Mouse (Mus musculus) G1E (cell line): ENCODE data around the gene Syce3.

Experiments
- CTCF ChIP-seq: IDR thresholded peaks from 2 replicates; pipeline ENCODE4 v1.5.1; 2012; ENCODE audit warnings: low read depth, low read length, inconsistent platforms, mixed read lengths
- GATA1 ChIP-seq: IDR thresholded peaks from 2 replicates; pipeline ENCODE4 v1.6.1; 2012; ENCODE audit warnings: borderline replicate concordance, low read length, inconsistent platforms, mixed read lengths

GRCm38 (mm10) chr15:89351302-89351701 is 59.0 kb downstream of the Syce3 start:
- TF ChIP-seq CTCF (no peak), GATA1 (no peak)
